Mouse (Mus musculus) brain, embryonic 14.5 days (tissue): ENCODE results near the gene Hectd4.

ENCODE experiments used
- CTCF ChIP-seq: fragments of 200-500 bp; IDR thresholded peaks from 2 replicates; pipeline ENCODE4 v1.5.1; 2012; ENCODE audit warnings: inconsistent platforms, mild to moderate bottlenecking, moderate library complexity, borderline replicate concordance; ENCODE audit not compliant: insufficient read depth, insufficient read length; ENCODE audit errors: extremely low read depth
- POLR2A ChIP-seq: fragments of 200-500 bp; IDR thresholded peaks from 2 replicates; pipeline ENCODE4 v1.6.1; 2012; ENCODE audit warnings: mild to moderate bottlenecking, inconsistent platforms, borderline replicate concordance; ENCODE audit not compliant: poor library complexity, insufficient read depth, insufficient read length, severe bottlenecking; ENCODE audit errors: extremely low read depth

DNA sequence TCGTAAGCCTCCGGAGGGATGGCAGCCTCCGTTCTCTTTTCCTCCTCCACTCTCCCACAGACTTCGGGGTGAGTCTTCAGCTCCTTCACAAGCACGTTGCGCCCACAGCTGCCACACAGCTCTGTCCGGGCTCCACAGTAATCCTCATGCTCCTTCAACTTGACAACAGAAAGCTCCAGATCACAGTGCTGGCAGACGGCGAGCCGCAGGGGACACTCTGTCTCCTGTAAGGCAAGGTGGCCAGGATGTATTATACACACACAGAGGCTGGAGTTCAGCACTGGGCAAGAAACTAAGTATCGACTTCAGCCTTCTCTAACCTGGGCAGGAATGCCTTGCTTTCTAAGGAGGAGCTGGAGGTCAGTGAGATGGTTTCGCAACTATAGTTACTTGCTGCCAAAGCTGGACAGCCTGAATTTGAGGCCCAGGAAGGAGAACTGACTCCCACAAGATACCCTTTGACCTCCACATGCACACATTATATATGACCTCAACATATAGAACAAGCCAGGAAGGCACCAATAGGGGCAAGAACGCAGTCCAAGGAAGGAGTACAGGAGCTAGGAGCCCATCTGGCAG, 158.7 kb downstream of the Hectd4 start:
- TF ChIP-seq POLR2A (no peak), CTCF (no peak)
